9 mouse cellular contexts compared by ENCODE assay signal in genomic region chr14:33978604-33979059, GRCm38 (mm10). TPM values are rescaled to one million over a fixed set of nuclear protein-coding genes. Genes with fewer than 3 reads are reported as not detected.
DNase-seq lines count a peak whose midpoint lies in the region; ATAC-seq and TF ChIP-seq lines count a peak whose summit lies in the region.
"Had no signal": no experiment of that assay in that cellular context is flagged by ENCODE, and none has a peak within 500 bp of the region (broad histone marks: within the 10 kb centered on the region; RNA-seq: fewer than 3 reads in every experiment).

Gene Zfp488, minus strand, starts transcription at chr14:33978764.

- under 1% methylated on average over 25 of the region's 25 CpGs for WGBS in heart, embryonic 12.5 days
- WGBS in limb, embryonic 10.5 days = 3% methylated on average over 25 of the region's 25 CpGs
- WGBS in stomach, embryonic 15.5 days = 2% methylated on average over 24 of the region's 25 CpGs

- no peaks in the 10 kb centered on the region for H3K9me3 ChIP-seq in heart, embryonic 12.5 days (replicated peaks)
- no peaks in the 10 kb centered on the region for H3K9me3 ChIP-seq in limb, embryonic 10.5 days (replicated peaks)
- H3K9me3 ChIP-seq in stomach, embryonic 15.5 days = no peaks in the 10 kb centered on the region

- no peak for TF ChIP-seq CTCF in testis, adult 2 months (IDR thresholded peaks at IDR 0.05; ENCODE audit: control insufficient read depth, insufficient read depth, insufficient replicate concordance, low read depth, low read length)

- 0 out of 2 replicates have a peak, but pooled peaks have one; percentile 36 for ATAC-seq in heart, embryonic 12.5 days (ENCODE audit: insufficient number of reproducible peaks, low FRiP score)
- peak; percentile 65; the same call in 1 of the 2 replicates for ATAC-seq in stomach, embryonic 15.5 days (ENCODE audit: insufficient read depth, low FRiP score, low read depth)

- H3K4me1 ChIP-seq in heart, embryonic 12.5 days (replicated peaks) = peaks cover 7% of the 10 kb centered on the region; the same call in 1 of the 2 replicates
- peaks cover 4% of the 10 kb centered on the region for H3K4me1 ChIP-seq in testis, adult 2 months (ENCODE audit: control insufficient read depth, insufficient read depth, low read length)
- H3K4me1 ChIP-seq in limb, embryonic 10.5 days = peaks cover 13% of the 10 kb centered on the region
- H3K4me1 ChIP-seq in stomach, embryonic 15.5 days = peaks cover 6% of the 10 kb centered on the region

- peak within 1 kb of the TSS; percentile 51 for H3K4me3 ChIP-seq in heart, embryonic 12.5 days
- H3K4me3 ChIP-seq in testis, adult 2 months (ENCODE audit: control insufficient read depth, low read depth, low read length) = peak within 1 kb of the TSS; percentile 69
- peak within 1 kb of the TSS; percentile 54 for H3K4me3 ChIP-seq in limb, embryonic 10.5 days
- H3K4me3 ChIP-seq in stomach, embryonic 15.5 days (replicated peaks) = peak within 1 kb of the TSS; percentile 34
- H3K4me3 ChIP-seq: erythroblast, embryonic 14.5 days had no signal

- peaks cover 30% of the 10 kb centered on the region for H3K27me3 ChIP-seq in heart, embryonic 12.5 days (replicated peaks)
- H3K27me3 ChIP-seq in testis, adult 2 months (ENCODE audit: control insufficient read depth, insufficient read depth, low read length) = no peaks in the 10 kb centered on the region
- H3K27me3 ChIP-seq in limb, embryonic 10.5 days (ENCODE audit: low read depth, poor library complexity, severe bottlenecking) = peaks cover 37% of the 10 kb centered on the region
- peaks cover 7% of the 10 kb centered on the region; the same call in 1 of the 2 replicates for H3K27me3 ChIP-seq in stomach, embryonic 15.5 days (replicated peaks)

- H3K36me3 ChIP-seq in heart, embryonic 12.5 days = no peaks in the 10 kb centered on the region
- no peaks in the 10 kb centered on the region for H3K36me3 ChIP-seq in testis, adult 2 months (ENCODE audit: control insufficient read depth, insufficient read depth, low read length)
- H3K36me3 ChIP-seq in limb, embryonic 10.5 days = no peaks in the 10 kb centered on the region
- H3K36me3 ChIP-seq in stomach, embryonic 15.5 days = no peaks in the 10 kb centered on the region

- peak within 1 kb of the TSS; percentile 54; the same call in 1 of the 2 replicates for H3K9ac ChIP-seq in heart, embryonic 12.5 days
- H3K9ac ChIP-seq in stomach, embryonic 15.5 days = no peak within 1 kb of the TSS

- intact Hi-C loops in heart, postnatal 14 days (cut with DNase I) = no loop called here

- TF ChIP-seq POLR2A in testis, adult 2 months (IDR thresholded peaks at IDR 0.05; ENCODE audit: control insufficient read depth, low read depth, low read length) = no peak

- peak within 1 kb of the TSS; percentile 94 for H3K4me2 ChIP-seq in heart, embryonic 12.5 days
- H3K4me2 ChIP-seq in stomach, embryonic 15.5 days = peak within 1 kb of the TSS; percentile 68

- no peak for DNase-seq in heart, postnatal 14 days
- no peak for DNase-seq in testis, postnatal 10 days (ENCODE audit: low spot score)
- DNase-seq in limb, embryonic 10.5 days (ENCODE audit: low spot score) = peak; percentile 60
- DNase-seq in urinary bladder, postnatal 14 days (ENCODE audit: low spot score) = no peak
- no peak for DNase-seq in thymus, postnatal 4 days

- H3K27ac ChIP-seq in heart, embryonic 12.5 days (ENCODE audit: poor library complexity, severe bottlenecking) = no peak within 1 kb of the TSS
- H3K27ac ChIP-seq in testis, adult 2 months (ENCODE audit: control insufficient read depth, insufficient read depth, low read depth, low read length) = no peak within 1 kb of the TSS
- no peak within 1 kb of the TSS for H3K27ac ChIP-seq in limb, embryonic 10.5 days
- H3K27ac ChIP-seq in stomach, embryonic 15.5 days = no peak within 1 kb of the TSS

RNA-seq across cellular contexts. Expression of gene Zfp488, which starts in this region (rescaled TPM):
- polyA plus RNA-seq in heart, embryonic 12.5 days (2016; fragmentation: Nextera tagmentation; extraction: Ambion mirVana) = 0.04 TPM in 1 of 2 replicates, not detected in the other
- not detected for total RNA-seq in heart, postnatal 14 days (2021)
- polyA plus RNA-seq in testis, adult 2 months (2012; rRNA removed) = 0.46 and 0.55 TPM in 2 replicates
- 0.04 and 0.08 TPM in 2 replicates for polyA plus RNA-seq in limb, embryonic 10.5 days (2016; fragmentation: Nextera tagmentation; extraction: Ambion mirVana)
- 0.12 and 0.15 TPM in 2 replicates for polyA plus RNA-seq in stomach, embryonic 15.5 days (2015; fragmentation: Nextera tagmentation; extraction: Ambion mirVana)
- polyA plus RNA-seq: erythroblast, embryonic 14.5 days had no signal

Comparison
In these comparisons a context has a peak if more than half of its experiments do, and no peak if none do; other contexts are left out.
1. Peak in ATAC-seq, H3K4me3 ChIP-seq, H3K9ac ChIP-seq and H3K4me2 ChIP-seq in heart, embryonic 12.5 days; RNA of the gene not detected or under 1 TPM.
2. Peak in DNase-seq and H3K4me3 ChIP-seq in limb, embryonic 10.5 days; RNA of the gene not detected or under 1 TPM.
3. Peak in ATAC-seq, H3K4me3 ChIP-seq and H3K4me2 ChIP-seq in stomach, embryonic 15.5 days; RNA of the gene not detected or under 1 TPM.